Mouse (Mus musculus) kidney, adult 11 months (tissue): ENCODE data around the gene Amy2a5.
"Not testable (repeated sequence)": the region's sequence is repeated elsewhere in the genome, so short reads cannot be mapped to it uniquely, and the experiment has no call there.

Experiments used
- DNase-seq: peaks from one replicate; pipeline ENCODE4 v3.0.0; 2022

Amy2a5 gene

GRCm38 (mm10) chr3:113258737-113259136 lies at the start of gene Amy2a5:
Gene Amy2a5, minus strand, starts transcription at chr3:113258837.
- DNase-seq, result not testable (repeated sequence)

DNA sequence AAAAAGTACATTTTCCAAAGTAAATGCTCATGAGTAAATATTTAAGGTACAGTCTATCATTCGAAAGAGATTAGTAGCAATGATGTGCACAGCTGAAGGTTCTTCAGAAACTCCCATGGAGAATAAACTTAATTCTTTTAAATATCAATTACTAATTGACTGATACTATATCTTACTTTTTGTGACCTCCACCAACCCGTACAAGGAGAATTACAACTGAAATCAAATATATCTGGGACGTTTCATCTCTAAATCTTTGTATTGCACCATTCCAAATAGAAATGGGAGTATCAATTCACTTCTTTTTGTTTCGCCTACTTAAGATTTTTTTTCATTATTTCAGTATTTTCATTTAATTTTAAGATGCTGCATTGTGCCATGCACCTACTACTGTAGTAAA lies 32.7 kb upstream of the Amy2a5 start, which contains the start of gene Amy2a4:
Amy2a4 (minus strand) TSS at position 101 of the 400 bp plus-strand sequence.
- DNase-seq, result not testable (repeated sequence)

- not testable (repeated sequence) for DNase-seq
These were observed 21.6 kb upstream of the Amy2a5 start for GRCm38 (mm10) chr3:113280285-113280684.

DNA sequence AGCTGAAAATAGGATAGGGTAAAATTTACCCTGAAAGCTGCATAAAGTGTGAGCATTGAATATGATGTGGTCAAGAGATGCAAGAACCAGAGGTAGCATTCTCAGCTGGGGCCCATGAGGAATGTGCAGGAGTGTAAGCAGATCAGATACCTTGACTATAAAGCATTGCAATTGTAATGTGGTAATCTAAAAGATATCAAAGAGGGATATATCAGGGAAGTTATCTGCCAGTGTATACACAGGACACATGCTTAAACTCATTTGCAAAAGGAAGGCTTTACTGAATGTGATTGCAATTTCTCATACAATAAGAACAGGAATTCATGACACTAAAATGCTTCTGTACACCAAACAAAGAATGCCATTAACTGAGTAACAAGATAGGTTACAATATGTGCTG lies 20.9 kb upstream of the Amy2a5 start:
- DNase-seq, result not testable (repeated sequence)

DNA sequence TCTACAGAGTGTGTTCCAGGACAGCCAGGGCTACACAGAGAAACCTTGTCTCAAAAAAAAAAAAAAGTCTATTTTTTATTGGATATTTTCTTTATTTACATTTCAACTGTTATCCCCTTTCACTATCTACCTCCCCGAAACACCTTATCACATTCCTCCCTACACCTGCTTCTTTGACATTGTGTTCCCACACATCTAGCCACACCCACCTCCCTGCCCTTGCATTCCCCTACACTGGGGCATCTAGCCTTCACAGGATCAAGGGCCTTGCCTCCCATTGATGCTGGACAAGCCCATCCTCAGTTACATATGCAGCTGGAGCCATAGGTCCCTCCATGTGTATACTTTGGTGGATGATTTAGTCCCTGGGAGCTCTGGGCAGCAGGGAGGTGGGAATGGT lies 31.5 kb downstream of the Amy2a5 start:
- no peak for DNase-seq
